Mouse (Mus musculus): Measurements from ENCODE around the gene Tpr. TPM values are rescaled to one million over a fixed set of nuclear protein-coding genes. Genes with fewer than 3 reads are reported as not detected.

Tpr gene
- total RNA-seq, 1 experiment from 2014 or later, result 416 TPM

DNA sequence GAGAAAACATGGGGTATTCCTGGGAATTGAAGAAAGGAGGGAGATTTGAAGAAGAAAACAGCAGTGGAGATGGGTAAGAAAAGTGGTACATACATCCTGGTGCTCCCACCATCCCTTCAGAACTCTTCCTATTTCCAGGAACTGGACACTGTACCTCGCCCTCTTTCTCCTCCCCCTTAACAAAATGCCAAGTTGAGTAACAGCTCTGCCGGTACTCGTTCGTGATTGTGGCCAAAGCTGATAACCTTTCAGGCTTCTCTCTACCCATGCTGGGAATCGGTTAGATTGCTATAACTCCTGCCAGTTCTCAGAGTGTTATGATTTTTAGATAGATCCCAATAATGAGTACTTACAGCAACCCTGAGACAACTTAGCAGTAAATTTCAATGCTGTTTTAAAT lies 66.3 kb downstream of the Tpr start:
- no peak for ATAC-seq (ENCODE audit: extremely low read depth, insufficient number of reproducible peaks, low FRiP score, poor library complexity, severe bottlenecking)

DNA sequence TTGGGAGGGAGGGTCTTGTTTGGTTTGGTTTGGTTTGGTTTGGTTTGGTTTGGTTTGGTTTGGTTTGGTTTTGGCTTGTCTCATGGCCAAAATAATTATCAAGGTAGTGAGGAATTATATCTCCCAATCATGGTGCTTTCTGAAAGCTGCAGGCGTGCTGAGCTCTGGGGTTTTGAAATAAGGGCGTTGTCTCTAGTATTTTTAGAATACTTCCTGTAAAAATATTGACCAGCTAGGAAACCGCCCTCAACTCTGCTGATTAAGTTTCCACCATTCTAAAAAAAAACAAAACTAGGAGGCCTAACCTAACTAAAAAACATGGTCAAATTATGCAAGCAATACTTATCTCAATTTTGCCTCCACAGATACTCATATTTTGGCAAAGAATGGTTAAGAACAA lies 67.0 kb downstream of the Tpr start:
- ATAC-seq (ENCODE audit: extremely low read depth, insufficient number of reproducible peaks, low FRiP score, poor library complexity, severe bottlenecking), result no peak

DNA sequence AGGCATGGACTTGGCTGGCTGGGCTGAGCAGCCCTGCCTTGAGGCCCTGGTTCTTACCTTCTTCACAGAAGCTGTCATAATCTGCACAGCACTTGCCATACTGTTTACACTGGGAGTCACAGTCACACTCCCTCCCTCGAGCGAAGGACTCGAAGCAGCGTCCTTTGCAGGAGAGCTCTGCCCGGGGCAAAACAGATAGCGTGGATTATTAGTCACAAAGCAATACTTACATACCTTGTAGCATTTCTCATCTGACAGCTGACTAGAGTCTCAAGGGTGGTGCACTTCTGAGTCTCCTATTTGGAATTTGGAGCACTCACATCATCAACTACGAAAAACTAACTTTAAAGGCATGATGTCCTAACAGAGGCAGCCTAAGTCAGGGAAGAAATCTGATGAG lies 68.0 kb downstream of the Tpr start:
- no peak for ATAC-seq (ENCODE audit: extremely low read depth, insufficient number of reproducible peaks, low FRiP score, poor library complexity, severe bottlenecking)

- no peak for ATAC-seq (ENCODE audit: extremely low read depth, insufficient number of reproducible peaks, low FRiP score, poor library complexity, severe bottlenecking)
Measured at GRCm38 (mm10) chr1:150463068-150463467, 70.4 kb downstream of the Tpr start.

- no peak for ATAC-seq (ENCODE audit: extremely low read depth, insufficient number of reproducible peaks, low FRiP score, poor library complexity, severe bottlenecking)
Measured at GRCm38 (mm10) chr1:150463691-150464090, 71.1 kb downstream of the Tpr start.

DNA sequence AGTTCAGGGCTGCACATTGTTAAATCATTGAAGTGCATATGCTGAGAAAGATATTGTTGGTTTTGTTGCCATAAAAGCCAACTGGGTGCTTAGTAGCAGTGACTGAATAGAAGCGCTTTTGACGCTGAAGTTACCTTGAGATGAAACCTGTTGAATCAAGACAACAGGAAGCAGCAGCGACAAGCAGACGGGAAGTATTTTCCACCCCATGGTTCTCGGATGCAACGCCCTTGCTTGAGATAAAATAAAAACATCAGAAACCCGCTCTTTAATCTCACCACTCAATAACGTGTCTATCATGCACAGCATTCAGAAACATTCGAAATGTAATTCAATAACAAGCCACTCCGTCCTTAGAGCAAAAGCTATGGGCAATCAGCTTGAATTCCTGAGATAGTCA lies 72.7 kb downstream of the Tpr start:
- ATAC-seq (ENCODE audit: extremely low read depth, insufficient number of reproducible peaks, low FRiP score, poor library complexity, severe bottlenecking), result no peak

GRCm38 (mm10) chr1:150466132-150466531 lies 73.5 kb downstream of the Tpr start, which contains the start of gene Prg4:
TSS of gene Prg4 (minus strand) at chr1:150466165.
- ATAC-seq (ENCODE audit: extremely low read depth, insufficient number of reproducible peaks, low FRiP score, poor library complexity, severe bottlenecking), result no peak

- ATAC-seq (ENCODE audit: extremely low read depth, insufficient number of reproducible peaks, low FRiP score, poor library complexity, severe bottlenecking), result no peak
Measured at GRCm38 (mm10) chr1:150469992-150470391, 77.4 kb downstream of the Tpr start.

DNA sequence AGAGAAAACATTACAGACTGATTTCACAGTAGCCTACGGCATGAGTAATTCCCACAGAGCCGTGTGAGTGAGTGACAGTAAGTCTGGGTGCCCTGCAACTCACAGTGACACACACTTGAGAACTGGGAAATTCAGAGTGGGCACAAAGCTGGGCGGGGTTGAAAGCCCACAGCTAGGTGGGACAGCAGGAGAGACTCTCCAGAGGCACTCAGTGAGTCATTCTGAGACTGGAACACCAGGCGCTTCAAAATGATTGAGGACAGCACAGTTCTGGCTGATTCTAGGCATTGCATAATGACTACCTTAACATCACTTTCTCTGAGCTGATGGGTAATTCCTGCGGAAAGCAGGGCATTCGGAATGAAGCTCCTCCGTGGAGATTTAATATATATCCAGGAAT lies 79.9 kb downstream of the Tpr start:
- ATAC-seq (ENCODE audit: extremely low read depth, insufficient number of reproducible peaks, low FRiP score, poor library complexity, severe bottlenecking), result no peak

- ATAC-seq (ENCODE audit: extremely low read depth, insufficient number of reproducible peaks, low FRiP score, poor library complexity, severe bottlenecking), result no peak
Measured at GRCm38 (mm10) chr1:150480674-150481073, 88.0 kb downstream of the Tpr start.

GRCm38 (mm10) chr1:150489148-150489547 lies 96.5 kb downstream of the Tpr start:
- ATAC-seq (ENCODE audit: extremely low read depth, insufficient number of reproducible peaks, low FRiP score, poor library complexity, severe bottlenecking), result no peak

DNA sequence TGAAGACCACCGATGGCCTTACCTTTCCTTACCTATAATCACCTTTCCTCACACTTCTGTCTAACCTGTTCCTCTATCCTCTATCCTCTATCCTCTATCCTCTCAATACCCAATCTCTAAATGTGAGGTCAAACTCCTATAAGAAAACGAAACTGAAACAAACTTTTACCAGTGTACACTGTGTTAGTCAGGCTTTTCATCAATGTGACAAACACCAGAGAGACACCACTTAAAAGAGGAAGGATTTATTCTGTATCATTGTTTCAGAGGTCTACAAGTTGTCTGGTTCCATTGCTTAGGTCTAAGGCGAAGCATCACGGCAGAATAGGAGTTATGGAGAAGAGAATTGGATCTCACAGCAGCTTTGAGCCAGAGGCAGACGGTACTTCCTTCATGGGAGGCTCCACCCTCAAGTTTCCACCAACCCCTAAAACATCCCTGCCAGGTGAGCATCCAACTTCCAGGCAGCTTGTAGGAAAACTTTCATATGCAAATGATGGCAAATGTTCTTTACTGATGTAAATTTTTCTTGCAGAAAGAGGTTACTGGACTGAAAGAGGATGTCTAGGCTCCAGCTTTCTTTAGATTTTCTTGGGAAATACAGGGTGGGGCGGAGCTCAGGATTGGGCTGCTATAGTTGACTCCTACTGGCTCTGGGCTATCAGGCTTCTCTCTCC lies 104.1 kb downstream of the Tpr start:
- no peak for ATAC-seq (ENCODE audit: extremely low read depth, insufficient number of reproducible peaks, low FRiP score, poor library complexity, severe bottlenecking)

DNA sequence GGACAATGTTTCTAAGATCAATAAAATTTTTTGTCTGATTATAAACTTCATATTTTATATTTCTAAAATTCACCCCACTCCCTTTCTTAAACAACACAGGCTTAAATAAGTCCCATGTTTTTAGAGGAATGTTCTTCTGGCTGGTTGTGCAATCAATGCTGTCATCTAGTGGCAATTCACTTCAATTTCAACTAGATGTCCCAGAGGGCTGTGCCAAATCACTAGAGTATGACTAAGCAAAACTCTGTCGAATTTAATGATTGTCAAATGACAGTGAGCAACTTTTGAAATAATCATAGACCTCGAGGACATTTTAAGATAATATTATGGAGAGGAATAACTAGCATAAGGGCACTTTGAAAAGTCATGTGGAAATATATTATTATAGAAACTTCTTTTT lies 105.1 kb downstream of the Tpr start:
- no peak for ATAC-seq (ENCODE audit: extremely low read depth, insufficient number of reproducible peaks, low FRiP score, poor library complexity, severe bottlenecking)

DNA sequence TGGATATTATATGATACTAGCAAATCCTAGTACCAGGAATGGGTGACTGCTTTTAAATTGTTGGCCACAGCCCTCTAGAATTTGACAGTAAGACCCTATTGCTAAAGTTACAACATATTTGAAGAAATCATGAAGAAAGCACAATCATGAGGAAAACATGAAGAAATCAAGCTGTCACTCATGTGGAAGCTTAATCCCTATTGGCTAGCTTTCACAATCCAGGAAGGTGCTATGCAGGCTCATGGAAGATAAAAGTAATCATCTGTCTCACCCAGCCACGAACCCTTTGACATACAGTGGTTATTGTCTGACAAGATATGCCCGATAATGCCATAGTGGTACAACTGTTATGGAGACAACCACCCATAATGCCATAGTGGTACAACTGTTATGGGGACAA lies 105.5 kb downstream of the Tpr start:
- ATAC-seq (ENCODE audit: extremely low read depth, insufficient number of reproducible peaks, low FRiP score, poor library complexity, severe bottlenecking), result no peak

Other genes with a start within 250 kb of the Tpr start
- 0.25 TPM in 1 of 2 replicates, not detected in the other for gene Pdc, start 73.4 kb upstream of the Tpr start, total RNA-seq (2017)
- 38.2 and 49.8 TPM in 2 replicates for gene Odr4, start 242 bp downstream of the Tpr start, total RNA-seq (2017)
- 0.23 and 0.25 TPM in 2 replicates for gene Prg4, start 73.3 kb downstream of the Tpr start, total RNA-seq (2017)

Measured in neutrophil, adult 5-6 weeks (primary cell).